Mouse (Mus musculus) left cerebral cortex, adult 9 months (tissue): ENCODE measurements around the gene Prg3.

ENCODE experiments used
- DNase-seq, 2 experiments: peaks; one replicate each; pipeline ENCODE4 v3.0.0; 2022; ENCODE audit warnings: low spot score in 2 of 2

Prg3 gene

DNA sequence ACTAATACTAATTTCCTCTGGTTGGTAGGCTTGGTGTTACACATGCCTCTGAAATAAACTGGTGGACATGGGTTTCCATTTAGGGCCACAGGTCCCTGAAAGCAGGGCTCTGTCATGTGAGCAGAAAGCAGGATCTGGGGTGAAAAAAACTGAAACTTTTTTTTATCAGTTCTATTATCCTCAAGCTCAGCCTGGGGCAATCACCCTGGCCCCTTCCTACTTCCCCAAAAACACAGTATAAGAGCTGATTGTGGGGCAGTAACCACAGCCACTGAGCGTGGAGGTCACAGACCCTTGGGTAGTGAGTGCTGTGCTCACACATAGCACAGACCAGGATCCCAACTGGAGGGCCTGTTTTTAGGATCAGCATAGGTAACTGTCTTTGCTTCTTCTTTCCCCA lies at the start of gene Prg3:
Gene Prg3, plus strand, starts transcription at position 286 of the 400 bp plus-strand sequence.
- no peak for DNase-seq

DNA sequence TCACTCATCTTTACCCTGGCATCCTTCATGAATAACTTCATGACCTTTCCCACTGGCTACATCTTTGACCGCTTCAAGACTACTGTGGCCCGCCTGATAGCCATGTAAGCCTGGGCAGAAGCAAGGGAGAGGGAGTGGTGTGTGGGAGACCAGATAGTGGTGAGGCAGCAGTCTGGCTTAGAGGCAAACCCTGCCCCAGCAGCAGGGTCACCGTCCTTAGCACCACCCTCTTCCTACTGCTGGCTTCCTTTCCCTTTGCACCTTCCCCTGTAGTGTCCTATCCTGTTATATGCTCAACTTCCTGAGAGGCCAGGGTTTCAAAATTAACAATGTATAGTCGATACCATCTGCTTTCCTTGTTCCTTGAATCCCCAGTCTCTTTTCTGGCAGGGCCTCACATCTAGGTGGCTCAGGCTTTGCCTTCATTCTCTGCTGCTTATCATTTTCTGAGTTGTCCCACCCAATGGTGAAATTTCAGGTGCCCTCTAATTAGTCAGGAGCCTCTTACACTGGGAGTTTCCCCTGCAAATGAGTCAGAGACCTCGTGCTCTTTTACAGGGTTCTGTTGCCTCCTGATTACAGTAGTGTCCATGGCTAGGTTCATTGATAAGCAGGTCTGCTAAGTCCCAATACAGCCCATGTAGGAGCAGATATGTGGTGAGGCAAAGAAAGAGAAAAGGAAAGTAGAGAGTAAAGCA lies 49.6 kb upstream of the Prg3 start:
- DNase-seq: no peak

DNA sequence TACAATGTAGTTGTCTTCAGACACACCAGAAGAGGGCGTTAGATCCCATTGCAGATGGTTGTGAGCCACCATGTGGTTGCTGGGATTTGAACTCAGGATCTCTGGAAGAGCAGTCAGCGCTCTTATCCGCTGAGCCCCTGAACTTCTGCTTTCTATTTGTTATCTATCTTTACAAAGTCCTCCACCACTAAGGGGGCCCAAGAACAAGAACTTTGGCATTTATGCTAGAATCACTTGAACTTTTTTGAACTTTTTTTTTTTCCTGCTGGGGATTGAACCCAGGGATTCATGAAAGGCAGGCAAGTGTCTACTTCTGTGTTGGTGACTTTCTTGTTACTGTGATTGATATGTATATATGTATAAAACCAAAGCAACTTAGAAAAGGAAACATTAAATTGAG lies 48.7 kb upstream of the Prg3 start:
- DNase-seq: no peak

- DNase-seq: no peak
Observed at GRCm38 (mm10) chr2:84939711-84940110, 48.3 kb upstream of the Prg3 start.

- no peak for DNase-seq
Observed at GRCm38 (mm10) chr2:84941332-84941731, 46.7 kb upstream of the Prg3 start.

DNA sequence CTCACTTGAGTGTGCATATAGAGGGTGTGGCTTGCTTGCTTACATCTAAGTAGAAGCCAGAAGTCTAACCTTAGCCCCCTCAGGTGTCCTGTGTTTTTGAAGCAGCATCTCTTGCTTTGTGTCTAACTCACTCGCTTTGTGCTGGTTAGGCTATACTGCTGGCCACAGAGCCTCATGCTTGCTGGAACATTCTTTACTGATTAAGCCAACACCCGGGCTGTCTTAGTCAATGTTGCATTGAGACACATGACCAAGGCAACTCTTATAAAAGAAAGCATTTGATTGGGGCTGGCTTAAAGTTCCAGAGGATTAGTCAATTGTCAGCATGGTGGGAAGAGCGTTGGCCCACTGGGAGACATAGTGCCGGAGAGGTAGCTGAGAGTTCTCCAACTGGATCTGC lies 46.2 kb upstream of the Prg3 start:
- DNase-seq: no peak

- DNase-seq: no peak
Observed at GRCm38 (mm10) chr2:84947154-84947771, 40.8 kb upstream of the Prg3 start.

DNA sequence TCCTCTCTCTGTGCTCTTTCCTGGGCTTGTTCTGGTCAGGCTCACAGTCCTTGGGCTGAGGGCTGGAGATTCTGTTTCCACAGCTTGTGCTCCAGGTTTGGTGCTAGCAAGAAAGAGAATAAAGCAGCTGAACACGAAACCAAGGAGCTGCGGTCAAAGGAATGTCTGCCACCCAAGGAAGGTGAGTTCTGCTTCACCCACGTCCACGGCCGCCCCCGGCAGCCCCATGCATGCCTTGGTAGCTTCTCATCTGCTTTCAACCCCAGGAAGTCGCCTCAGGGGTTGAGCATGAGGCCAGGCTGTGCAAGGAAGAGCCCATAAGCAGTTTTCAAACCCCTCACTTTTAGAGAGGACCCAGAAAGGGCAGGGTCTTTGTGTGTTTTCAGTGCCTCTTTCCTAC lies 39.8 kb upstream of the Prg3 start:
- no peak for DNase-seq

GRCm38 (mm10) chr2:84948721-84949120 lies 39.3 kb upstream of the Prg3 start:
- no peak for DNase-seq

DNA sequence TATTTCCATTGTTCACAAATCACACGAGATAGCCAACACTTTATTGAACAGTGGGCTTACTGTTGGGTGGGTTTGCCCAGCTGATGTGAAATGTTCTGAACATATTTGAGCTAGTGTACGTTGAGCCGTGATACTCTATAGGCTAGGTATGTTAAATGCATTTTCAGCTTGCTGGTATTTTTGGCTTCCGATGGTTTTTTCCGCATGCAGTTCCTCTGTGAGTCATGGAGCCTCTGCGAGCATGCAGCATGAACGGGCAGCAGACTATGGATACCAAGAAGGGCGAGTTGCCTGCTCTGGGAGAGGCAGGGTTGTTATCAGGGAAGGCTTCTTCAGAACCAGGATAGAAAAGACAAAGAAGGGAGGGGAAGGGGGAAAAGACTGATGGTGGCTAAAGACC lies 37.0 kb upstream of the Prg3 start:
- DNase-seq: peak in 1 of 2 experiments; percentile 21

GRCm38 (mm10) chr2:84952251-84952650 lies 35.8 kb upstream of the Prg3 start:
- no peak for DNase-seq

DNA sequence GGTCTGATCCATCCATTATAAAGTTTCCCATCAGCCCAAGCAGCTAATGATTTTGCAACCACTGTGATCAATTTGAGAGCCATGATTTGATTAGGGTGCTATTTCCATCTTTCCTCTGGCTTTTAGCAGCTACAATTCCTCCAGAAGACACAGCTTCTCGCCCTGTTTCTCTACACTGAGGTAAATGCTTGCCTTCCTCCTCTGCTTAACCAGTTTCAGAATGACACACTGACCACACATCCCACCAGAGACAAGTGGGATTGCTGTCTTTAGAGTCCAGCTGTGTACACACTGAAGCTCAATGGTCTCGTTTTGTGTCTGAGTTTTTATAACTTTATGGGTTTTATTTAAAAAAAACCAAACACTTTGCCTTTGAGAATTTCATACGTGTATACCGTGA lies 35.3 kb upstream of the Prg3 start:
- no peak for DNase-seq

GRCm38 (mm10) chr2:84955435-84955834 lies 32.6 kb upstream of the Prg3 start:
- DNase-seq: no peak

DNA sequence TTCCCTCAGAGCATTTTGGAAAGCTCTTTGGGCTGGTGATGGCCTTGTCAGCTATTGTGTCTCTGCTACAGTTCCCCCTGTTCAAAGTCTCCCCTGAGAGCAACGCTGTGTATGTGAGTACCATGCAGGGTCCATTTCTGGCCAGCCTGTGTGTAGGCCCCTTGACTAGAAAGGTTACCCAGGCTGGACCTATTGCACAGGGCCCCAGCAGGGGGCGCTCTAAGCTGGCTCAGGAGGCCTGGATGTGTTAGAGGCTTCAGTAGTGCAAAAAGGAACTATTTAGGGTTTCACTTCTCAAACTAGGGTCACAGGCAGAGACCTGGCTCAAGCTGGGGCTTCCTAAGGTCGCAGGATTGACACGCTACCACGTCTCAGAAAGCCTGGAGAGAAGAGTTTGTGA lies 31.7 kb upstream of the Prg3 start:
- DNase-seq: peak in 1 of 2 experiments; percentile 52

GRCm38 (mm10) chr2:84958588-84959264 lies 29.3 kb upstream of the Prg3 start:
- no peak for DNase-seq

GRCm38 (mm10) chr2:84961300-84961699 lies 26.7 kb upstream of the Prg3 start:
- no peak for DNase-seq

GRCm38 (mm10) chr2:84961901-84962300 lies 26.1 kb upstream of the Prg3 start:
- no peak for DNase-seq

DNA sequence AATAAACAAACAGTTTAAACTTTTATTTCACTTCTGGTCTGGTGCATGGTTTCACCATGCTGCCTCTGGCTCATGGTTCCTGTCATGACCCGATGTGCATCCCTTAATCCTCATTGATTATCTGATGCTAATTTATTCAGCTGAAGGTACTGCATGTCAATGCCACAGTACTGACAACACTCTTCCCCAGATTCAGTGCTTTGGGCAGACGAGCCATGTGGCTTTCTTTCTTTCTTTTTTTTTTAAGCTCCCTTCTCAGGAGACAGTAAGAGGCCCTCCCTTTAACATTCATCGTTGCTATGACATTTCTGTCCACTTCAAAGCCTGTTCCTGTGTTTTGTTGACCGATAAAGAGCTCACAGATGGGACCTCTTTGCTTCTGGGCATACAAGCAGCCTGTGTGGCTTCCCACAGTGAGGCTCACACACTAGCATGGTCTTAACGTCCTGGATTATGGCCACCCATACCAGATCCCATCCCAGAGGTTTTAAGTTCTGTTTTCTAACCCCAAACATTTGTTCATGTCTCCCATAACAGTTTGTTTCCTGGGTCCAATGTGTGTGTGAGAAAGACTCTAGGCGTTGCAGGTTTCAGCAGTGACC lies 25.0 kb upstream of the Prg3 start:
- no peak for DNase-seq

- no peak for DNase-seq
Observed at GRCm38 (mm10) chr2:84964111-84964801, 23.8 kb upstream of the Prg3 start.

GRCm38 (mm10) chr2:84967318-84967991 lies 20.6 kb upstream of the Prg3 start:
- DNase-seq: no peak

GRCm38 (mm10) chr2:84975580-84975979 lies 12.4 kb upstream of the Prg3 start:
- DNase-seq: no peak

- no peak for DNase-seq
Observed at GRCm38 (mm10) chr2:84980188-84980587, 7.8 kb upstream of the Prg3 start, which contains the start of gene Prg2. Gene Prg2 (plus strand): TSS chr2:84980461.
